Mouse (Mus musculus) B cell, adult 67 days (primary cell): ENCODE data around the gene Gxylt2. TPM values are rescaled to one million over a fixed set of nuclear protein-coding genes. Genes with fewer than 3 reads are reported as not detected.

Source experiments
- total RNA-seq, 2 experiments: library from RNA; stranded (reverse); gene quantifications; 4 replicates each; pipeline ENCODE4 v1.2.4; 2023

The Gxylt2 gene
- total RNA-seq = not detected

DNA sequence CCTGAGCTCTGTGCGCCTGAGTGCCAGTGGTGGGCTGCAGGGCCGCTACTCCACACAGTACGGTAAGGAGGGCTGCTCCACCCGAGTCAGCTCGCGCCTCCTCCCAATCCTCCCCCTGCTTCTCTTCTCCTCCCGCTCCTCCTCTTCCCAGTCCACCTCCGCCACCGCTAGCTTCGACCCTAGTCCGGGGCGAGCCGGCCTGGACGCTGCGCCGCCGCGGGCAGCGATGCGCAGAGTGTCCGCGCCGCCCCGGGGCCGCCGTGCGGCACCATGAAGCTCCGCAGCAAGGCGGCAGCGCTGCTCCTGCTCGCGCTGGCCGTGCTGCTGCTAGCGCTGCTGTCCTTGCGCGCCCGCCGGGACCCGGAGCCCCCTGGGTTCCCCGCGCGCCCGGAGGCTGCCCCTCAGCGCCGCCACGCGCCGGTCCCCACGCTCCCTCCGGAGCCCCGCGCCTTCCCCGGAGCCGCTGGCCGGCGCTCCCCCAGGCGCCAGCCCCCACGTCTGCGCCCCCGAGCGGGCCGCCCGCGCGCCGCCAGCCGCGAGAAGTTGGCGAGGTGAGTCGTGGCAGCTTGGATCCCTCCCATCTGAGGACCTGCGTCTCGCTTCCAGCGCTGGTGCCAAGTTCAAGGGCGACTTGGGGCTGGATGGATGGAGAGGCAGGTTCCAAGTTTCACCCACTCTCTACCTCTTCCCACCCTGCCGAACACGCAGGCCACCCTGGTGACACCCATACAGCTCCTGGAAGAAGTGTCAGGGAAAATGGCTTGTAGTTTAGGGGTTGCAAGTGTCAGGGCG is at the start of gene Gxylt2:
TSS of gene Gxylt2 (plus strand) at position 161 of the 792 bp plus-strand sequence.

GRCm38 (mm10) chr6:100670880-100671344 is 33.6 kb upstream of the Gxylt2 start, which contains the start of gene Shq1:
TSS of gene Shq1 (minus strand) at chr6:100671157.

DNA sequence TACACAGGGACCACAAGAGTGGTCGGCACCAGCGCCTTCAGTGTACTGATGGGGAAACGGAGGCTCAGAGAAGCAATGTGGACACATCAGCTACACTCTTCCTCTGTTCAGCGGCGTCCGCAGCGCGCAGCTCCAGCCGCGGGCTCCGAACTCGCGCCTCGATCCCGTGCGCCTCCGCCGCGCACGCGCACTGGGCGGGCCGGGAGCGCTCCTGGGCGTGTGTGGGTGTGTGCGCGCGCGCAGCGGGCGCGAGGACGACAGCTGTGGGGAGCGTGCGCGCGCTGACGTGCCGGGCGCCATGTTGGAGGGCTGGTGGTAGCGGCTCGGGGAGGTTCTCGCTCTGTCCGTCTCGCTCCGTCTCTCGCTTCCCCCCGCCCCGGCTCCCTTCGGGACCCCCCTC is 128.8 kb downstream of the Gxylt2 start, which contains the start of gene Ppp4r2:
TSS of gene Ppp4r2 (plus strand) at position 268 of the 400 bp plus-strand sequence.

Other genes with a start within 250 kb of the Gxylt2 start
- 1 to 10 TPM; 6.2 to 6.5 TPM for gene Shq1, start 33.6 kb upstream of the Gxylt2 start, total RNA-seq
- 10 to 100 TPM; 82.4 to 83.7 TPM for gene Ppp4r2, start 128.9 kb downstream of the Gxylt2 start, total RNA-seq